Mouse (Mus musculus) ovary, postnatal 36 days (tissue): ENCODE data around the gene Cfap52.
A peak's percentile ranks its signal among the peaks of the same experiment; 100 is the strongest.

Source experiments
- DNase-seq: peaks from one replicate; pipeline ENCODE4 v3.0.0; 2022; ENCODE audit warnings: low spot score, mixed read lengths

Gene Cfap52

DNA sequence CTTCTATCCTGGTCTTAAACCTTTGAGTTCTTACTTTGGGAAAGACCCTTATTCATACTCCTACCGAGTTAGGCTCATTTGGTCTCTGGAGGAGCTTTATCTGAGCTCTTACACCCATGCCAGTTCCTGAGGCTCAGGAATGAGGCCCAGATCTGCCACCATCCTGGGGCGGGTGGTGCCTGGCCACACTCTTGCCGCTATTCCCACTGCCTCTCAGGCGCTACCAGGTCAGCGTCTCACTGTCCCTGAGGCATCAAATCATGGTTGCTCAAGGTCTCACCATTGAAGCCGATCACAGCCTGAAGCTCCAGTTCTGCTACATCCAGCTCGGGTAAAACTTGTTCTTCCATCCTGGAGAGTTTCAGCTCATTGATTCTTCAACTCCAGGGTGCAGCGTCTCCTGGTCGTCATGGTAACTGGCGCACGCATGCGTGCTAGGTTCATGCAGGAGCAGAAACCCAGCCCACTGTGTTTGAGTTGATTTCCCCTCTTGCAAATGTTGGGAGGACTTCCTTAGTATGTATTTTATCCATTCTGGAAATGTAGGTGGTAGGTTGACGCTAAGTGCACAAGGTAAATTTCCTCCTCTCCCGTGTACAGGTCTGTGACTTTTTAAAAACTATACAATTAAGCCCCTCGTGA lies at the start of gene Cfap52:
Cfap52 (minus strand) TSS at position 410 of the 642 bp plus-strand sequence.
- DNase-seq: peak; percentile 84

DNA sequence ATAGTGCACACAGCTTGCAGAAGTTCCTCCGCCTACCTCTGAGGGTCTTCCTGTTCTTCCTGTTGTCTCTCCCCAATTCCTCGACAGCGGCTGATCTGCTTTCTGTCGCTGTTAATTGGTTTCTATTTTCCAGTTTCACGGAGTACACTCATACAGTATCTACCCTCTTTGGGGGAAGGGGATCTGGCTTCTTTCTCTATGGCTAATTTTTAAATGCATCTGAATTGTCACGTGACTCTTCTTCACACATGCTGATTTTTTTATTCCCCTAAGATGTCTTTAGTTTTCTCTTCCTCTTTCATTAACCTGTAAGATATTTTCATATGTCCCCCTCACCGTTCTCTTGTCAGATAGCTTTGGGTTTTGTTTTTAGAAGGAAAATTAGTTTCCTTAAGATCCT lies 46.8 kb upstream of the Cfap52 start:
- DNase-seq: no peak

DNA sequence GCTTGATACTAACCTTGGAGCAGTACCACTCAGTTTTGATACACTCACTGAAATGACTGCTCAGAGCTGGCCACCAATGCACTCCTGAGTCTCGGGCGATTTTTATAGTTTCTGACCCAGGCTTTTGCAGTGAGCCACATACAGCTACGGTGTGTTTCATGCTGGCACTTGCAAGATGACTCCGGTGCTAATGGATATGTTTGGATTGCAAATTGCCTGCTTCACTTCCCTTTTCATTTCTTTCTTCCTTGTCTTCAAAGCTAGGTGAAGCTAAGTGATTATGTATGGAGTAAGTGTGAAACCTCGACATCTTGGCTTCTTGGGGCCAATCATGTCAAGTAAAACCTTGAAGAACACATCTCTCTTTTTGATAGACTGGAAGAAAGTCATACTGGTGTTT lies 43.9 kb upstream of the Cfap52 start:
- no peak for DNase-seq

DNA sequence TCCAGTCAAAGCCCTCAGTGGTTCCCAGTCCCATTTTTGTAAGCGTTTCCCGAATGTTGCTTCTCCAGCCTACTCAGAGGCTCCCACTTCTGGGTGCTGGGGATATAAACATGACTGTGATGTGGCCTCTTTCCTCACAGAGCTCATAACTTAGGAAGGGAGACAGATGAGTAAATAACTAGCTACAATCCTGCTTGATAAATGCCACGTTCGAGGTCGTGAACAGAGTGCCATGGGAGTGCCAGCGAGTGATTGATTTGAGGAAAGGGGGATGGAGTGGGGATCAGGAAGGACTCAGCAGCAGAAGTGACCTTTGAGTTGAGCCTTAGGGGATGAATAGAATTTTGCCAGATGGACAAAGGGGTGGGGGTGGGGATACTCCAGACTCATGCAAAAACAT lies 42.2 kb upstream of the Cfap52 start:
- no peak for DNase-seq

DNA sequence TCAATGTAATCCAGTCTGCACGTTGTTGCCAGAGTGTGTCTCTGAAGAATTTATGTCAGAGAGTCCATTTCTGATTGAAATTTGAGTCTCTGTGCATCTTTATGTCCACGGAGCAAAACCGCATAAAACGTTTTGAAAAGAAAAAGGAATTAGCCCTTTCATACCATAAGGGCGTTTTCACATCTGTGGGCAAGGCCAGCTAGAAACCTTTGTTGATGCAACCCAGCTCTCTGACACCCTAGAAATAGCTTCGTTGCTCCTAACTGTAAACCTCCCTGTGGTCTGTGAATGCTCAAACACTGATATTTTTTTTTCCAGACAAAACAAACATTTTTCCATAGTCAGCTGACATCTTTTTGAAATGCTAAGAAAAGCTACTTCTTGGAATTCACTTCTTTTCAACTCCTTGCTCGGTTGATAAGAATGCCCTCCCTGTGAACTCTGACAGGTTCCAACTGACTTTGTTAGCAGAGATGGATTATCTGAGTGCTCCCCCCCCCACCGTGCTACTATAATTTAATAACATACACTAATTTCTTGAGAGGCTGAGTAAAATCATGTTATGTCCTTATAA lies 40.9 kb upstream of the Cfap52 start:
- DNase-seq: no peak

DNA sequence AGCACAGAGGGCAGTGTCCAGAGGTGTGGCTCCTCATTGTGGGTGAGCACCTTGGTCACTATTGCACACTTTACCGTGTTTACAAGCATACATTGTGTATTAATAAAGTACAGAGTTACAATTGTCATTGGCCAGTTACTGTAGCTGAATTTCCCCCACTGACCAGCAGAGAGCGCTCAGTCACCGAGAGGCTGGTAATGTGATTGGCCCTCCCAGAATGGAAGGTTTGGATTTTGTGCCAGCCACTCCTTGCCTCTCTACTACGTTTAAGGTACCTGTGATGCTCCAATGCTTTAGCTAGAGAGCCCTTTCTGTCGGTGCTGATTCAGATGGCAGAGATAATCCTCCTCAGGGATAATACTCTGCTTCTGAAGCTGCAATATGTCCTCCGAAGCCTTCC lies 38.7 kb upstream of the Cfap52 start:
- peak; percentile 63 for DNase-seq

DNA sequence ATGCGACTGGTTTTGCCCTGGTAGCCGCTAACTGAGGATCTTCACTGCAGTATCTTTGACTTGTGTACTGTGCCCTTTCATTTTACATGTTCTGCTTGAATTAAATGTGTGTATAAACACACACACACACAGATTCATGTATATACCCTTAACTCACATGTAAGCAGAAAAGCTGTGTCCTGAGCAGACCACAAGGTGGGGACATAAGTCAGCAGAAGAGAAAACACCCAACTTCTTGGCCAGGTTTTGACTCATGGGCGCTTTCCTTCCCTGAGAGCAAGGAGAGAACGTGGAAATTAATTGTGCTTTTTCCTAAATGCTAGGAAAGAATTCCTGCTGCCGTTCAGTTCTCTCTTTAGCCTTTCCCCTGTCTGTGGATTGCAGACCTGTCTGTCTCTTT lies 34.2 kb upstream of the Cfap52 start:
- DNase-seq: no peak

DNA sequence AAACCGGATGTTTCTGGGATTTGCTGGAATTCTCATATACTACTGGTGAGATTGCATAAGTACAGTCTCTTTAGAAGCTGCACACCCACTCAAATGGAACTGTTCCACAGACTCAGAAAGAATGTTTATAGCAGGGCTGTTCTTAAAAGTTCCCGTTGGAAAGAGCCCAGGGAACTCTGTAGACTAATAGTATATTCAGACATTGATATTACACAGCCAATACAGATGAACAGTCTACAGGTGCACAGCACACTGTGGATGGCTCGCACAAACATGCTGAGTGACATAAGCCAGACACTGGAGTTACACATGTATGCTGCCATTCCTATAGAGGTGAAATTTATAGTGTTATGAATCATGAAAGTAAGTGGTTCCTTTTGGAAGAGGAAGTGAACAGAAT lies 33.5 kb upstream of the Cfap52 start:
- DNase-seq: no peak

DNA sequence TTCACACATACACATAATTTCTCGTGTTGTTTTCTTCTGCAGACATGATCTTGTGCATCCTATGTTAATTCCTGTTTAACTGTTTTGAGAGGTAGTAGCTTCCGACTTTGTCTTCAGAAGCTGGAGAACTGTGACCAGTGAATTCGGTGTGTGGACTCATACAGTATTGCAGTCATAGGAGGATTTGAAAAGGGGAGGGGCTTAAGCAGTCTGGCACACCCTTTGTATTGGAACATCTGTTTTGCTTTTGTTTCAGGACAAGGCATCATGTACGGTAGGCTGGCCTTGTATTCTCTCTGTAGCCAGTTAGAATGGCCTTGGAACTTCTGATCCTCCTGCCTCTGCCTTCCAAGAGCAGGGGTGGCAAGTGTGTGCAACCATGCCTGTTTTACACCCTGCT lies 30.5 kb upstream of the Cfap52 start:
- no peak for DNase-seq

DNA sequence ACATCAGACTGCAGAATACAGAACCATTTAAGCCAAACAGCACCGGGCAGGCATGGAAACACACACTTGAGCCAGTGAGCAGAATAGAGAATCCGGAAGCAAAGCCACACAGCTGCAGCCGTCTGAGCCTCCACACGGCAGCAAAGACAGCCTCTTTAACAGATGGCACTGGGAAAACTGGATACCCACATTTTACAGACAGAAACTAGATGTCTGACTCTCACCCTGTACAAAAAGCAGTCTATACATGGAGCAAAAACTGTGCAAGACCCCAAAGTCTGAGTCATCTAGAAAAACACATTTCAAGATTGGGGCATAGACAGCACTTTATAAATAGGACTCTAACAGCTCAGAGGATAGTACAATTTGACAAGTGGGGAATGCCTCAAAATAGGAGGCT lies 25.8 kb upstream of the Cfap52 start:
- no peak for DNase-seq

DNA sequence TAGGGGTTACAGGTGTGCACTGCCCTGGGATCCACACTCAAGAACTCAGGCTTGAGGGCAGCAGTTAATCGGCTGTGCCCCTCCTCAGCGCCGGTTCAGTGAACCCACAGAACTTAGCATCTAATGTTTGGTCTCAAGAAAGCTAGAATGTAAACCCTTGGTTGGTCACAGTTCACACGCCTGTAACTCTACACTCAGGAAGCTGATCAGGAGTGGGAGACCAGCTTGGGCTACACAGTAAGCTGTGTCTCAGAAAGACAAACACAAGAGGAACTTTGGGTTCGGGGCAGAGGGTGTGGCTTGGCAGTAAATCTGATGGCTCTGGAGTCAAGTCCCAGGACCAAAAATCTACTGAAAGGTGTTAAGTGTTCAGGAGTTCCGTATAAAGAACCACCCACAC lies 18.1 kb upstream of the Cfap52 start:
- no peak for DNase-seq

DNA sequence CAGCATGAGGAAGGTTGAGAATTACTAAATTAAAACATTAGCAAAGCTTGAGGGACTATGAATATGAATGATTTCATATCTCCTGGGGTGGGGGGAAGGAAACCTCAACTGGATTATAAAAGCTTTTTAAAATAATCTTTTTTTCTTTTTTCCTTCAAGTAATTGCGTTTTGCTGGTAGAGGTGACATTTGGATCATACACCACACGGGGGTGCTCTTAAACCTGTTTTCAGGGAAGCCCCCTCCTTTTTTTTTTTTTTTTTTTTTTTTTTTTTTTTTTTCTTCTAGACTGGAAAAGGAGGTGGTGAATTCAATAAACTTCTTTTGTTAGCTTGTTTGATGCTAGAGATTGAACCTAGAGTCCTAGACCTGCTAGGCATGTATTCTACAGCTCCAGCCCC lies 9.8 kb upstream of the Cfap52 start:
- DNase-seq: no peak

DNA sequence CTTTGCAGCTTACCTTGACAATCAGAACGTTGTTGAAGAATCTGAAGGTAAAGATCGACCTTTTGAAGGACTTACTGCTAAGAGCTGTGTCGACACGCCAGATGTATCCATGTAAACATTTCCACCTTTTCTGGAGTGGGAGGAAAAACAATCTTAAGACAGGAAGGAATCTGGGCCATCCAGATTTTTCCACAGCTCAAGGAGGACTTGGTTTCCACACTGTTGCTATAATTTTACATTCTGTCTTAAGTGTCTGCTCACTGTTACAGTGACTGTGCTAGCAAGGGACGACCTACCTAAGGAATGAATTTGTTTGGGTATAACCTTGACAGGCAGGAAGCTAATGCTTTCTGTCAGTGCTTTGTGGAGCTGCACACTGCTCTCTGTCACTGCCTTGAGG lies 7.8 kb upstream of the Cfap52 start:
- DNase-seq: no peak

DNA sequence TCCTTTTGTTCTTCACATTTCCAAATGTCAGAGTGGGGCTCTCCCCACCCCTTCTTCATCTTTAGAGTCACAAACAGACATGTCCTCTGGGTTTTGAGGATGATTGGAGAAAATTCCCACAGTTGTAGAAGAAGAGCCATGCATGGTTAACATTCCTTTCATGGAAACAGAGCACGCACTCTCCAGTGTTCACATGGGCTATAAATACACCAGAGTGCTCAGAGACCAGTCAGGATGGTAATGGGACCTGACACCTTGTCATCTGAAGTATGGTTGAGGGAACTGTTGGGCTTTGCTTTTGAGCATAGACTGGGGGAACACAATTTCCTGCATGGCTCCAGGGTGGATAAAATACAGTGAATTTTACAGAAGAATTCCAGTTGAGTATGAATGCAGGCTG lies 7.2 kb upstream of the Cfap52 start:
- no peak for DNase-seq

DNA sequence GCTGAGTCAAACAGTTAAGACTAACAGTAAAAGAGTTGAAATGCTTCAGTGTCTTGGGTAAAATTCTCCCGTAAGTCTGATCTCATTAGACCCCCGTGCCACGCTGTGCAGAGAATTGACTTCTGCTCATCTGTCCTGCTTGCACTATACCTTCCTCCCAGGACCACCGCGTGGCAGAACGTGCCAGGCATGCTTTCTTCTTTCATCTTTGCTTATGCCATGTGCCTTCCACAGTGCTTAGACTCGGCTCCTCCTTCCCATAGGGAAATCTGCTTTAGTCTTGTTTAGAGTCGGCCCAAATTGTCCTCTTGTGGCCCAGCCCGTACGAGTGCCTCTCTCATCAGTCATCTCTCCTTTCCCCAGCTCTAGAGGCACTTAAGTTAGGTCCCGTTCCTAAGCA lies 2.4 kb upstream of the Cfap52 start:
- DNase-seq: no peak

DNA sequence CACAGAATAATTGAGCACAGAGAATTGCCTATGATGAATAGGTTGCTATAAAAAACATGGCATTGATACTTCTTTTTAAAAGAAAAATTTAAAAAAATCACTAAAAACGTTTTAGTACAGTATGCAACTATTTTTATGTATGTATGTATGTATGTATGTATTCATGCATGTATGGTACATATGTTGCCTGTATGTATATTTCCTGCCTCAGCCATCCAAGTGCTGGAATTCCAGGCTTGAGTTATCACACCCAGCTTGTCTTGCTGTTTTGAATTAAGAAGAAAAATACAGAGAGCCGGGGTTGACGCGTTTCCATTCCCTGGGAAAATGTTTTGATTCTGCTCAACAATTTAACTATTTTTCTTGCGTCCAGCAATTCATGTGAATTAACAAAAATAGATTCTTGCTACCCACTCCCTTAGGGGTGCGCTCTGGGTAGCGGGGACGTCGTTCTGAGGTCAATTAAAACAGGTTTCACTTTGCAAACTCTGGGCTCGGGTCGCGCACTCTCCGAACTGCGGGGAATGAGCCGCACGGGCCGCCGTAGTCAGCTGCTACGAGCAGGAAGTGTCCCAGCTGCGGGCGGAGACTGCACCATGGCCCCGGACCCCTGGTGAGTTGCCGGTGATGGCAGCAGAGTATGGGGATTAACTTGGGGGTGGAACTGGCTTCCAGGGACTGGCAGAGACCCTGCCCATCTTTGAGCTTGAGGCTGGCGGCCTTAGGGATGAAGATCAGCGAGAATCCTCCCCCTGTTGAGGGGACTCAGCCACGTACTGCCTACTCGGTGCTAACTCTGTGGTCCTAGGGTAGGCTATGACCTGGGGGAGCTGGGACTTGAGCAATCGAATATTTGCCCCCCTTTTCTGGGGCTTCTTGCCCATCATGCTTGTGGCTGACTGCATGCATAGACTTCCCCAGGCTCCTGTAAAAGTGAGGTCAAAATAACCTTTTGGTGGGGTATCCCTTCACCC lies 741 bp upstream of the Cfap52 start, which contains the start of gene Stx8:
Stx8 (plus strand) TSS at position 289 of the 974 bp plus-strand sequence.
- DNase-seq: peak; percentile 93

DNA sequence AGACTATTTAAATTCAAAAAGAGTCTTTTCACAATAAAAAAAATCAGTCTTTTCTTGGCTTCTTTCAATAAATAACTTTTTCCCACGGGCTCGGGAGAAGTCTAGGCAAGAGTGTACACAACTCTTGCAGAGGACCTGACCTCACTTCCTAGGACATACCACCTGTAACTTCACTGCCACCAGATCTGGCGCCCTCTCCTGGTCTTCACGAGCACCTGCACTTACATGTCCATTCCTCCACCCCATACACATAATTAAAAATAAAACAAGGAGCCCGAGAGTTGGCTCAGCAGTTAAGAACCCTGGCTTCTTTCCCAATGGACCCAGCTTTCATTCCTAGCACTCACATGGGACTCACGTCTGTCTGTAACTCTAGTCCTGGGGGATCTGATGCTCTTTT lies 1.3 kb downstream of the Cfap52 start:
- no peak for DNase-seq

DNA sequence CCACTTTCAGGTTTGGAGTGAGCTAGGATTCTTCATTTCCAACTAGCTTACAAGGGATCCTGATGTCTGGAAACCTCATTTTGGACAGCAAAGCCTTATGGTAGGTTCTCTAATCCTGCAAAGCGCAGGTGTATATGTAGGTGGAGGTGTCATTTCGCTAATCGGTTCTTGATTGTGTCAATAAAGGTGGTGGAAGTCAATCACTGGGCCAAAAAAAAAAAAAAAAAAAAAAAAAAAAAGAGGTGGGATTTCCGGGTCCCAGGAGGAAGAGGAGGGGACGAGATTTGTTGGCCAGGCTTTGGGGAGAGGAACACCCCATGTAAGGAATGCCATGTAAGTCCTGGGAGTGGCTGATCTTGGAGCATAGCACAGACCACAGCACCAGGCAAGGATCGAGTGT lies 11.0 kb downstream of the Cfap52 start:
- no peak for DNase-seq

DNA sequence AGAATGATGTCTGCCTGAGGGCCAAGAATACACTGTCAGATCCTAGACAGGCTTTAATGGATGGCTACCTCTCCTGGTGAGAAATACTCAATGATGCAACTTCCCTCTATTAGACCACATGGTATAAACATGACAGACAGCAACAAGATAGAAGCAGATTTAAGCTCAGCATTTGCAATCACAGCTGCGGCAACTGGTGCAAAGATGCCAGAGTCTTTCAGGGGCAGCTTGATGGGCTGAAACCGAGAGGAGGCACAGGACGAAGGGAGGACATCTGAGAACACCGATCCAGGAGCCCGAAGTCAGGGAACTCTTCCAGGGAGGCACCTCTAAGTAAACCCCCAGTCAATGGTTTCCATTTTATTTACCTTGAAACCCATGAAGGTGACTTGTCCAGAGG lies 11.8 kb downstream of the Cfap52 start:
- DNase-seq: no peak

DNA sequence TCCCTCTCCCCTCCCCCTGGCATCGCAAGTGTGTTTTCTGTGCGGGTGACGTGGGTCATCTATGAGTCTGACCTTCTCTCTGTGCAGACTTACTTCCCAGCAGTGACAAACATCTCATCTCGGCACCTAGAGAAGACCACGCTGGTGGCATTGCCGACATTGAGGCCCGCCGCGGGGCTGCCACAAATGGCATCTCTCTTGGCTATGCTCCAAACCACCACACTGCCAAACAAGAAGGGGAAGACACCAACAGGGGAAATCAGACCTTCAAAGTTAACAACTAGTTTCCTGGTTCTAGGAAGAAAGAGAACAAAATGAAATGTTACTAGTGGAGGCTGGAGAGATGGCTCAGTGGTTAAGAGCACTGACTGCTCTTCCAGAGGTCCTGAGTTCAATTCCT lies 16.0 kb downstream of the Cfap52 start:
- DNase-seq: no peak

DNA sequence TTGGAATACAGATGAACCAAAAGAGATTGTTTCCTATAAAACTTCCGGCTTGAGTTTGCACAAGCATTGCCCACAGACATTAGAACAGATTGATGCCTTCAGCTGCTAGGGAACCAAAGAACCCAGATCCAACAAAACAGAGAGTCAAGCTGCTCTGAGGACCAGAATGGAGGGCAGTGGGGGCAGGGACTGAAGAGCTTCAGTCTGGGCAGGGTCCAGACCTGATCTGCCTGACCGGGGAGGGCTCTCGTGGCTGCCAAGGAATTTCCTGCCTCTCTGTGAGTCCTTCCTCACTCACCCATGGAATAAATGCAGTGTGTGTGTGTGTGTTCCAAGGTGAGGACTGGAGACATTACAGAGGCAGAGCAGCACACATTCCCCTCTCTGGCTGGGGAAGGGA lies 17.2 kb downstream of the Cfap52 start:
- no peak for DNase-seq

DNA sequence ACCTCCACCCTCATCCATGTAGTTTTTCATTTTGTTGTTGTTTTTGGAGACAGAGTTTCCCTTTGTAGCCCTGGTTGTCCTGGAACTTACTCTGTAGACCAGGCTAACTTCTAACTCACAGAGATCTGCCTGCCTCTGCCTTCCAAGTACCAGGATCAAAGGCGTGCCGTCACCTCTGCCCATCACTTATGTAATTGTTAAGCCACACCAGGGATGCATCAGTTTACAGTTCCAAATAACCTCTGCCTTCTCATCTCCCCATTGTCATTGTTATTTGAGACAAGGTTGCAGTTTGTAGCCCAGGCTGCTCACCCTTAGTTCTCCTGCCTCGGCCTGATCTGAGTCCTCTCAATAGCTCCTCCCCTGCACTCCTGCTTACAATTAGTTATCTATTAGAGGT lies 33.3 kb downstream of the Cfap52 start:
- no peak for DNase-seq
